Comparison of ENCODE assay signal across 8 mouse cellular contexts in the genomic region with DNA sequence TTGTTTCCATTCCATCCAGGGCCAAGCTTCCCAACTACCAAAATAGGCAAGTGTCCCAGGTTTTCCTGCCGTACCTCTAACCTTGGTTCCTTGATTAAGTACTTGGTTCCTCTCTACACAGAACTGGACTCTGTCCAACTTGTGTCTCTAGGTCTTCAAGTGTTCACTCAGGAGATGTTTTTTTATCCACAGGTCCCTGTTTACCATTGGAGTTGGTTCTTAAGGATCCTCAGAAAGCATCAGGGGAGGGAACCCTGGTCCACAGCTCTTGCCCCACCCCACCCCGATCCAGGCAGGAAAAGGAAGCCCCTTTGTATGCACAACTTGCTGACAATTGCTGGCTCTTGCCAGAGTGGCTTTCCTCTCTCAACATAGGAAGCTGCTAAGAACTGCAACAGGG.
DNase-seq lines count a peak whose midpoint lies in the region; ATAC-seq lines count a peak whose summit lies in the region.

No protein-coding gene starts in this region.

- ATAC-seq in hindbrain, embryonic 12.5 days (ENCODE audit: low FRiP score) = no peak
- ATAC-seq in embryonic facial prominence, embryonic 14.5 days (ENCODE audit: low read depth) = no peak
- ATAC-seq in megakaryocyte-erythroid progenitor cell, adult 5-6 weeks (replicated peaks; ENCODE audit: low FRiP score, low TSS enrichment, poor library complexity, severe bottlenecking) = no peak

- no peaks in the 10 kb centered on the region for H3K9me3 ChIP-seq in hindbrain, embryonic 10.5 days
- no peaks in the 10 kb centered on the region for H3K9me3 ChIP-seq in hindbrain, embryonic 12.5 days (replicated peaks)
- H3K9me3 ChIP-seq in embryonic facial prominence, embryonic 14.5 days (ENCODE audit: control insufficient read depth, low read length) = no peaks in the 10 kb centered on the region

- no peak for DNase-seq in hindbrain, embryonic 10.5 days (ENCODE audit: low spot score)
- no peak for DNase-seq in embryonic facial prominence, embryonic 14.5 days (ENCODE audit: low spot score)
- DNase-seq in kidney, adult 9 months = peak; percentile 56
- DNase-seq in lung, postnatal 10 days = peak; percentile 88
- no peak for DNase-seq in ovary, postnatal 10 days (ENCODE audit: low spot score)
- DNase-seq in yolk sac, embryonic 10.5 days (ENCODE audit: low spot score) = no peak

- H3K4me1 ChIP-seq in hindbrain, embryonic 10.5 days (replicated peaks) = peaks cover 41% of the 10 kb centered on the region
- H3K4me1 ChIP-seq in hindbrain, embryonic 12.5 days = peaks cover 27% of the 10 kb centered on the region
- H3K4me1 ChIP-seq in embryonic facial prominence, embryonic 14.5 days (ENCODE audit: control insufficient read depth, insufficient read depth, low read length) = peaks cover 21% of the 10 kb centered on the region

- no peak overlapping the region for H3K4me2 ChIP-seq in hindbrain, embryonic 12.5 days (replicated peaks)
- H3K4me2 ChIP-seq in embryonic facial prominence, embryonic 14.5 days (ENCODE audit: low read depth, low read length) = no peak overlapping the region

- H3K4me3 ChIP-seq in hindbrain, embryonic 10.5 days = no peak overlapping the region
- H3K4me3 ChIP-seq in hindbrain, embryonic 12.5 days = no peak overlapping the region
- no peak overlapping the region for H3K4me3 ChIP-seq in embryonic facial prominence, embryonic 14.5 days (ENCODE audit: low read depth, low read length)

- H3K27me3 ChIP-seq in hindbrain, embryonic 10.5 days (ENCODE audit: insufficient read depth, poor library complexity, severe bottlenecking) = peaks cover 18% of the 10 kb centered on the region
- peaks cover 6% of the 10 kb centered on the region; the same call in 1 of the 2 replicates for H3K27me3 ChIP-seq in hindbrain, embryonic 12.5 days
- H3K27me3 ChIP-seq in embryonic facial prominence, embryonic 14.5 days (replicated peaks; ENCODE audit: control insufficient read depth, insufficient read depth, low read length) = no peaks in the 10 kb centered on the region

- no peaks in the 10 kb centered on the region for H3K36me3 ChIP-seq in hindbrain, embryonic 10.5 days
- no peaks in the 10 kb centered on the region for H3K36me3 ChIP-seq in hindbrain, embryonic 12.5 days
- no peaks in the 10 kb centered on the region for H3K36me3 ChIP-seq in embryonic facial prominence, embryonic 14.5 days (ENCODE audit: control insufficient read depth, insufficient read depth, low read length)

- H3K9ac ChIP-seq in hindbrain, embryonic 12.5 days = no peak overlapping the region
- no peak overlapping the region for H3K9ac ChIP-seq in embryonic facial prominence, embryonic 14.5 days (ENCODE audit: low read depth, low read length)

- peak overlapping the region; percentile 90 for H3K27ac ChIP-seq in hindbrain, embryonic 10.5 days
- no peak overlapping the region for H3K27ac ChIP-seq in hindbrain, embryonic 12.5 days
- H3K27ac ChIP-seq in embryonic facial prominence, embryonic 14.5 days (replicated peaks; ENCODE audit: low read depth, low read length) = peak overlapping the region; percentile 84

- 65% methylated on average over 2 of the region's 2 CpGs for WGBS in hindbrain, embryonic 10.5 days
- WGBS in hindbrain, embryonic 12.5 days = 58% methylated on average over 2 of the region's 2 CpGs
- 43% methylated on average over 2 of the region's 2 CpGs for WGBS in embryonic facial prominence, embryonic 14.5 days

Comparison
In these comparisons a context has a peak if more than half of its experiments do, and no peak if none do; other contexts are left out.
1. DNase-seq: peak in kidney, adult 9 months (single experiment) and lung, postnatal 10 days (single experiment); none in hindbrain, embryonic 10.5 days (single experiment), embryonic facial prominence, embryonic 14.5 days (single experiment), ovary, postnatal 10 days (single experiment) and yolk sac, embryonic 10.5 days (single experiment).